In genomic region chr17:35739675-35740074, GRCm38 (mm10) we compare ENCODE assay signal across 9 mouse cellular contexts. TPM values are rescaled to one million over a fixed set of nuclear protein-coding genes. Genes with fewer than 3 reads are reported as not detected.
A peak's percentile ranks its signal among the peaks of the same experiment; 100 is the strongest.
DNase-seq lines count a peak whose midpoint lies in the region; ATAC-seq and TF ChIP-seq lines count a peak whose summit lies in the region.
"Had no signal": no experiment of that assay in that cellular context is flagged by ENCODE, and none has a peak within 500 bp of the region (broad histone marks: within the 10 kb centered on the region; RNA-seq: fewer than 3 reads in every experiment).

No protein-coding gene starts in this region.

- TF ChIP-seq POLR2A in myocyte (IDR thresholded peaks at IDR 0.05; ENCODE audit: insufficient read length, low read depth) = no peak

- peaks cover 21% of the 10 kb centered on the region for H3K4me1 ChIP-seq in neural tube, embryonic 15.5 days
- no peaks in the 10 kb centered on the region for H3K4me1 ChIP-seq in limb, embryonic 11.5 days (ENCODE audit: control insufficient read depth, insufficient read depth, low read length)
- H3K4me1 ChIP-seq: embryonic facial prominence, embryonic 13.5 days had no signal

- H3K27me3 ChIP-seq in neural tube, embryonic 15.5 days (replicated peaks) = no peaks in the 10 kb centered on the region
- no peaks in the 10 kb centered on the region for H3K27me3 ChIP-seq in limb, embryonic 11.5 days (ENCODE audit: control insufficient read depth, insufficient read depth, low read length)
- H3K27me3 ChIP-seq in myocyte (ENCODE audit: control insufficient read depth, insufficient read depth, insufficient read length) = no peaks in the 10 kb centered on the region

- no peak for ATAC-seq in neural tube, embryonic 15.5 days (ENCODE audit: low FRiP score)
- no peak for ATAC-seq in limb, embryonic 11.5 days (ENCODE audit: insufficient number of reproducible peaks, low FRiP score, low TSS enrichment, low read depth)

- no peak overlapping the region for H3K4me3 ChIP-seq in neural tube, embryonic 15.5 days (replicated peaks)
- H3K4me3 ChIP-seq in limb, embryonic 11.5 days (ENCODE audit: low read depth, low read length) = no peak overlapping the region
- H3K4me3 ChIP-seq in myocyte = no peak overlapping the region
- H3K4me3 ChIP-seq: embryonic facial prominence, embryonic 13.5 days had no signal

- H3K79me2 ChIP-seq in myocyte (ENCODE audit: control insufficient read depth, insufficient read depth) = no peaks in the 10 kb centered on the region

- H3K27ac ChIP-seq in neural tube, embryonic 15.5 days (replicated peaks) = no peak overlapping the region
- no peak overlapping the region for H3K27ac ChIP-seq in limb, embryonic 11.5 days (replicated peaks; ENCODE audit: low read depth, low read length)
- H3K27ac ChIP-seq: embryonic facial prominence, embryonic 13.5 days had no signal

- no peaks in the 10 kb centered on the region for H3K36me3 ChIP-seq in neural tube, embryonic 15.5 days
- H3K36me3 ChIP-seq in limb, embryonic 11.5 days (ENCODE audit: control insufficient read depth, insufficient read depth, low read length) = no peaks in the 10 kb centered on the region
- H3K36me3 ChIP-seq in myocyte (ENCODE audit: control insufficient read depth, insufficient read depth) = no peaks in the 10 kb centered on the region
- H3K36me3 ChIP-seq: embryonic facial prominence, embryonic 13.5 days had no signal

- WGBS in neural tube, embryonic 15.5 days = 15% methylated on average over 6 of the region's 6 CpGs
- WGBS in limb, embryonic 11.5 days = 19% methylated on average over 6 of the region's 6 CpGs

- H3K9me3 ChIP-seq in neural tube, embryonic 15.5 days (replicated peaks) = no peaks in the 10 kb centered on the region
- no peaks in the 10 kb centered on the region; the same call in 1 of the 2 replicates for H3K9me3 ChIP-seq in limb, embryonic 11.5 days (ENCODE audit: control insufficient read depth, low read length)
- H3K9me3 ChIP-seq: embryonic facial prominence, embryonic 13.5 days had no signal

- peak; percentile 56 for DNase-seq in neural tube, embryonic 10.5 days (ENCODE audit: extremely low spot score, low spot score)
- DNase-seq in cerebellum, postnatal 36 days = peak; percentile 92 to 99
- DNase-seq in gastrocnemius, postnatal 36 days = peak; percentile 72 to 86
- DNase-seq in kidney, adult 8-10 months = peak; percentile 86 to 95
- peak; percentile 81 for DNase-seq in limb, embryonic 11.5 days (ENCODE audit: low spot score)
- DNase-seq in testis, postnatal 10 days (ENCODE audit: low spot score) = peak; percentile 95

- no peak overlapping the region for H3K4me2 ChIP-seq in neural tube, embryonic 15.5 days
- H3K4me2 ChIP-seq in limb, embryonic 11.5 days (ENCODE audit: low read depth, severe bottlenecking) = no peak overlapping the region
- peak overlapping the region; percentile 67 for H3K4me2 ChIP-seq in myocyte (ENCODE audit: low read depth)
- H3K4me2 ChIP-seq: embryonic facial prominence, embryonic 13.5 days had no signal

- H3ac ChIP-seq in myocyte (ENCODE audit: control insufficient read depth, insufficient read length) = no peak overlapping the region

- H3K9ac ChIP-seq in neural tube, embryonic 15.5 days (replicated peaks) = no peak overlapping the region
- no peak overlapping the region for H3K9ac ChIP-seq in limb, embryonic 11.5 days (ENCODE audit: low read length)
- H3K9ac ChIP-seq: embryonic facial prominence, embryonic 13.5 days had no signal

- intact Hi-C loops in gastrocnemius, postnatal 36 days (cut with DNase I) = loop anchor here (5.0 kb wide), 4 partner anchors 37 to 102 kb away; partner anchors contain the start of gene Ddr1

TF ChIP-seq in myocyte, 11 proteins besides CTCF, POLR2A, EP300 and RAD21:
- no peak for TF ChIP-seq POLR2AphosphoS2 (IDR thresholded peaks at IDR 0.05; ENCODE audit: insufficient read length, low read depth)
- no peak for TF ChIP-seq REST (IDR thresholded peaks at IDR 0.05; ENCODE audit: insufficient read depth, insufficient read length)
- TF ChIP-seq E2F4 (IDR thresholded peaks at IDR 0.05; ENCODE audit: insufficient read depth) = no peak

RNA-seq across cellular contexts. Expression of gene Ddr1, which starts 35.3 kb away (rescaled TPM):
- 73.8 and 76.4 TPM in 2 replicates for polyA plus RNA-seq in neural tube, embryonic 15.5 days (2015; fragmentation: Nextera tagmentation; extraction: Ambion mirVana)
- total RNA-seq in gastrocnemius, postnatal 36 days (2021) = 10 to 100 TPM; 12.7 to 15.0 TPM
- 14.7 and 17.6 TPM in 2 replicates for polyA plus RNA-seq in limb, embryonic 11.5 days (2014; fragmentation: Nextera tagmentation; extraction: Ambion mirVana)
- polyA plus RNA-seq in myocyte (2012; fragmentation: generic; extraction: Trizol) = 65.6 TPM
